Mouse (Mus musculus) cerebellum, adult 2 months (tissue): ENCODE measurements around the gene Desi1.

Source experiments
- CTCF ChIP-seq: fragments of 200-500 bp; IDR thresholded peaks from 2 replicates; pipeline ENCODE4 v1.5.1; 2011; ENCODE audit warnings: low read depth, mild to moderate bottlenecking, control low read depth, low read length, moderate library complexity, borderline replicate concordance; ENCODE audit not compliant: insufficient read depth
- POLR2A ChIP-seq: fragments of 200-500 bp; IDR thresholded peaks from 2 replicates; pipeline ENCODE4 v1.6.1; 2011; ENCODE audit warnings: low read length, control low read depth, borderline replicate concordance; ENCODE audit not compliant: insufficient read depth

DNA sequence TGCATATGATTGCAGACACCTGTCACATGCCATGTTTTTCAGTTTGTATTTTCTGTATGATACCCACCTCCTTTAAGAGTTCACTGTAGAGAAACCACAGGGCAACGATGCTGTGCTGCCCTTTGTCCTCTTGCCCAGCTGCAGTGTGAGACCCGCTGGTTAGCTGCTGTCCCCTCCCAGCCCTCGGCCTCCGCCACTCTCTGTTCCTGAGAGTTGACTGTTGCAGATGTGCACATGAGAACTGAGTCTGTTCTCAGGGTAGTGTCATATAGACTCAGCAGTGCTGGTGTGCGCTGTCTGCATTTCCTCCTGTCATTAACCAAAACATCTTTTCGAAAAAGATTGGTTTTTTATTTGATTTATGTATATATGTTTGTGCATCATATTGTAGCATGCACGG, 1.3 kb downstream of the Desi1 start:
- TF ChIP-seq POLR2A (no peak), CTCF (no peak)
